Mouse (Mus musculus): ENCODE results near the gene Rnf114. TPM values are rescaled to one million over a fixed set of nuclear protein-coding genes. Genes with fewer than 3 reads are reported as not detected.

Rnf114 gene
- total RNA-seq, 2 experiments from 2014 or later: 37.5 to 45.6 TPM

- DNase-seq (ENCODE audit: low spot score): no peak
Measured at GRCm38 (mm10) chr2:167563703-167564102, 71.3 kb downstream of the Rnf114 start.

- DNase-seq (ENCODE audit: low spot score): no peak
Measured at GRCm38 (mm10) chr2:167564551-167565311, 72.3 kb downstream of the Rnf114 start.

GRCm38 (mm10) chr2:167565312-167565656 is 72.8 kb downstream of the Rnf114 start:
- DNase-seq (ENCODE audit: low spot score): no peak

- DNase-seq (ENCODE audit: low spot score): peak; percentile 71
Measured at GRCm38 (mm10) chr2:167565682-167566081, 73.2 kb downstream of the Rnf114 start.

Other genes with a start within 250 kb of the Rnf114 start
- gene B4galt5, start 143.5 kb upstream of the Rnf114 start, total RNA-seq (2021): 1 to 10 TPM; 6.9 to 7.9 TPM
- gene Slc9a8, start 70.9 kb upstream of the Rnf114 start, total RNA-seq (2021): 10 to 100 TPM; 24.5 to 26.0 TPM
- gene Spata2, start 242 bp downstream of the Rnf114 start, total RNA-seq (2021): 10 to 100 TPM; 18.4 to 19.5 TPM
- 1 to 10 TPM in 1 of 2 experiments, under 1 TPM in 1; 0.73 to 1.0 TPM for gene Snai1, start 45.5 kb downstream of the Rnf114 start, total RNA-seq (2021)
- 100 to 1,000 TPM; 175 to 191 TPM for gene Ube2v1, start 139.4 kb downstream of the Rnf114 start, total RNA-seq (2021)
- gene Gm20431, start 168.9 kb downstream of the Rnf114 start, total RNA-seq (2021): 1 to 10 TPM; 8.0 to 9.4 TPM
- gene Cebpb, start 196.3 kb downstream of the Rnf114 start, total RNA-seq (2021): 100 to 1,000 TPM in 1 of 2 experiments, 10 to 100 TPM in 1; 95.1 to 169 TPM
- gene Tmem189, start 197.2 kb downstream of the Rnf114 start, total RNA-seq (2021): 10 to 100 TPM; 10.4 to 15.0 TPM

Data from gastrocnemius, adult 18-20 months (tissue).